Mouse (Mus musculus) heart, postnatal 36 days (tissue): ENCODE results near the gene Enpp3. TPM values are rescaled to one million over a fixed set of nuclear protein-coding genes. Genes with fewer than 3 reads are reported as not detected.

Source experiments
- DNase-seq, 2 experiments: peaks; one replicate each; pipeline ENCODE4 v3.0.0; 2021 to 2022
- intact Hi-C: fragments of 180-260 bp; cut with DNase I; formaldehyde crosslinking; loops from one replicate; pipeline ENCODE4 v1.15.1; 2025
- total RNA-seq, 2 experiments: library from RNA; stranded (reverse); gene quantifications; 2 replicates each; pipeline ENCODE4 v1.2.3; 2021

Gene Enpp3
- total RNA-seq, result 1 to 10 TPM; 3.3 to 4.4 TPM

DNA sequence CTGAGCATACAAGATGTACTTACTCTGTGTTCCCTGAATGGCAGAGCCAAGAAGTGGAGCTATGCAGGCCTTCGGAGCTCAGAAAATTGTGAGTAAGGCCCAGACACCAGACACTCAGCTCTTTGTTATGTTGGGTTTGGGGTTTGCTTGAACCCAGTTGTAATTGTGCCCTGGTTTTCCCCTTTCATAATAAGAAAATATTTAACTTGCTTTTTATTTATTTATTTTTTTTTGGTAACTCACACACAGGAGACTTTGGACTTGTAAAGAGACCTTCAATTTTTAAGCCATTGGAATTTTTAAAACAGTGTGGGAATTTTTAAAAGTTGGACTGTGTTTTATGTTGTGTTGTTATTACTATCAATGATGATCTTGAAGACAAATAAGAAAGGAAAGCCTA is at the start of gene Enpp3:
Gene Enpp3, minus strand, starts transcription at position 148 of the 400 bp plus-strand sequence.
- intact Hi-C loops, result no loop called here

DNA sequence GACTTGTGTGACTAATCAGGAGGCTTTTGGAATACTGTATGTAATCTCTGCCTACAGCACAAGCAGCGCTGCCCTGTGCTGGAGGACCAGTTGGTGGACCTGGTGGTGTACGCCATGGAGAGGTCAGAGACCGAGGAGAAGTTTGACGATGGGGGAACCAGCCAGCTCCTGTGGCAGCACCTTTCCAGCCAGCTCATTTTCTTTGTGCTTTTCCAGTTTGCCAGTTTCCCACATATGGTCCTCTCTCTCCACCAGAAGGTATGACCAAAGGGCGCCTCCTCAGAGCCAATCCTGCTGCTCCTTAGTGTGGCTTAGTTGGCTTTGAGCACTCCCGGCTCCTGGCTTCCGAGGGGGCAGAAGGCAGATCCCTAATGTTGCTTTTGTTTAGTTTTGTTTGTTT is 45.7 kb upstream of the Enpp3 start:
- no peak for DNase-seq
- intact Hi-C loops, result no loop called here

More for the DNA sequence above, at the start of gene Enpp3:
- DNase-seq, result no peak

DNA sequence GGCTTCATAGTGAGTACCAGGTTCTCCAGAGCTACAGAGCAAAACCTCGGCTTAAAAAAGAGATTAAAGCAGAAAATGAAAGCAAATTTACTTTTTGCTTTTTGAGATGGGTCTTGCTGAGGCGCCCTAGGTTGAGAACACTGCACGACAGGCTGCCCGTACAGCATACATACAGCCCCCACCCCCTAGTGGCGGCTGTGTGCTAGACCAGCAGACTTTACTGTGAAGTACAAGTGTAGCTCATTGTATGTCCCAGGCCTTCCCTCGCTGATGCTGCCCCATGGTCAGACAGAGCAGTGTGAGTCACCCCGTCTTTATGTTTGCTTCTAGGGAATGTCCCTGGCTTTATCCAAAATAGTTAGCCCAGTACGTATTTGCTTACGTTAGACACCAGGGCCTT is 43.4 kb upstream of the Enpp3 start:
- no peak for DNase-seq
- intact Hi-C loops, result no loop called here

DNA sequence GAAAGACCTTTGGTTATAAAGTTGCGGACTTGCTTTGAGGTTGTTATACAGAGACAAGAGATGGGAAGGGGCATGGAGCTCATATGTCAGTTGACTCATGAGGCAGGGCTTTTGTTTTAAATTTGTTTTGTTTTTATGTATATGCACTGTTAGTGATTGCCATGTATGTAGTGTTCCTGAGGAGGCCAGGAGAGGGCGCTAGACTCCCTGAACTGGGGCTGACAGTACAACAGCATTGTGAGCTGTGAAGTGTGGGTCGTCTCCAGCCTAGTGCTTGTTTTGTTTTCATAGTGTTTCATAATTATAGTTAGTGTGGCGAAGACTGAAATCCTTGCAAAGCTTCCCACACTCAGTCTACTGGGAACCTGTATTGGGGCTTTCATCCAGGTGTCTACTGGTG is 31.0 kb upstream of the Enpp3 start:
- intact Hi-C loops, result no loop called here

DNA sequence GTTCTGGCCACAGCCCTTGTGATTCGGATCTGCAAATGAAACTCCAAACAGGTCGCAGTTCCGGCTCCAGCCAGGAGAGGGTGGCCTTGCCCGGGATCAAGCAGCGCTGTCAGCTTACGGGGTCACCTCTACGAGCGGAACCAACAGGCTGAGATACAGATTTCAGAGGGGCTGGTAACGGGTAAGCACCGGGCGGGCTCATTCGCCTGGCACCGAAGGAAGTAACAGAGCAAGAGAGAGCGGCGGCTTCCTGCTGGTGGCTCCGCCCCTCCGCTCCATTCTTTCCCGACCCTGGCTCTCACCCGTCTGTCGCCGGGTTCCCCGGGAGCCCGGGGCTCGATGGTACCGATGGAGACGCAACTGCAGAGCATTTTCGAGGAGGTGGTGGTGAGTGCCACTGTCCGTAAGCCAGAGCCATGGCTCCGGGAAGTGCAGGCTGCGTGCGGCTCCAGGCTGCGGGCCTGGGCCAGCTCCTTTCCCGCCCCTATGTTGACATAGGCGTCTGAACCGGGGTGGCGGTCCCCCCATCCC is 27.2 kb upstream of the Enpp3 start, which contains the start of gene Med23:
Gene Med23, plus strand, starts transcription at position 227 of the 531 bp plus-strand sequence.
- peak; percentile 97 to 99 for DNase-seq
- intact Hi-C loops, result loop anchor here (1.0 to 5.0 kb wide), 2 partner anchors 73 to 349 kb away; no protein-coding TSS in a partner anchor

More for the DNA sequence above, 31.0 kb upstream of the Enpp3 start:
- DNase-seq, result no peak

DNA sequence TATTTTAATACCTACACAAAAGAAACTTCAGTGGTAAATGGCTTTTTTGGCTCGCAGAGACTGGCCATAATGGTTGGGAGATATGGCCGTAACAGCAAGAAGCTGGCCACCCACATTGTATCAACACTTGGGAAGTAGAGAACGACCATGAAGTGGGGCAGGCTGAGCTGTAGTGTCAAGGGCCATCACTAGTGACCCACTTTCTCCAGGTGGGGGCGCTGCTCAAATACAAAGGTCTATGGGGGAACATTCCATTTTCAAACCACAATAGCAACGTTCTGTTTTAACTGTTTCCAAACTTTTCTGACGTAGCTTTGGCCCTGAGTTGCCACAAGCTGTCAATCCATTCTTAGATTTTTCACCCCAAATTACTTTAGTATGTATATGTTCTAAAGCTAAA is 21.8 kb upstream of the Enpp3 start:
- no peak for DNase-seq
- intact Hi-C loops, result no loop called here

DNA sequence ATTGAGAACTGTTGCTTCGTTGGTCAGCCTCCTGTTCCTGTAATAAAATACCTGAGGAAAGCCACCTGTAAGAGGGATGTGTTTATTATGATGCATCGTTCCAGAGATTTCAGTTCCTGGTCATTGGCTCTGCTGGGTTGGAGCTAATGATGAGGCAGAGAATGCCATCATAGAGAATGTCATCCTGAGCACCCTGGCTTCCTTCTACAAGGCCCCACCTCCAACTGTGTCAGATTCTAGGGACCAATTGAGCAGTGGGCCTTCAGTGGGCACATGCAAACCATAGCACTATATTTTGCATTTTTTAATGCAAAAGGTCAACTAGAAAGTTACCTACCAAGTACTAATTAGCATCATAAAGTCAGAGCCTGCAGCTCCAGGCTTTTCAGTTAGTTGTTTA is 20.5 kb upstream of the Enpp3 start:
- intact Hi-C loops, result no loop called here
- DNase-seq, result no peak

DNA sequence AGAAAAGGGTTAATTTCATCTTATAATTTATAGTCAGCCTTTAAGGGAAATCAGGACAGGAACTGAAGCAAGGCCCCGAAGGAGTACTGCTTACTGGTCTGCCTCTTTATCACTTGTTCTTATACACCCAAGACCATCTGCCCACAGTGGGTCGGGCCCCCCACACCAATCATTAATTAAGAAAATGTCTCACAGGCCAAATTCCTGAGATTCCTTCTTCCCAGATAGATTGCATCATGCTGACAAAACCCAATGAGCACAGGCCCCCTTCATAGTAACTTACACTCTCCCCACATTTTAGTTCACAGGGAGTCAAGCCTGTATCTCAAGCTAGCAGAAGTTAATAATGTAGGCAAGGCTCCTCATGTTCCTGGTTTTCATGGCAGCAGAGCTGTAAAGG is 625 bp downstream of the Enpp3 start:
- intact Hi-C loops, result no loop called here
- DNase-seq, result no peak

DNA sequence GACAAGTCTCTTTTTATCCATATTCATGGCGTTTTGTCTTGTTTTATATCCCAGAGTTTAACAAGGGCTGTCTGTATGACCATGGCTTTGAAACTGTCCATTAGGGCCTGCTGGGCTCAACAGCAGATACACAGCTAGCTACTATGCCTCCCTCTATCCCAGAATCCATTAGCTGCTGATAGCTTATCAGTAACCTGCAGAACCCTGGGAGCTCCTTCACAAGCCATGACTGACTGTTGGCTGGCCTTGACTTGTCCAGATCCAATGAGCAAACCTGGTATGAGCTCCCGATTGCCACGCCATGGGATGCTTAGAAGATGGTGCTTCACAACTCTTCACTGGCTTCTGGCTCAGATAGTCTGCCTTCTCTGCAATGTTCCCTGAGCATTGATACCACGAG is 1.8 kb downstream of the Enpp3 start:
- no peak for DNase-seq
- intact Hi-C loops, result no loop called here

DNA sequence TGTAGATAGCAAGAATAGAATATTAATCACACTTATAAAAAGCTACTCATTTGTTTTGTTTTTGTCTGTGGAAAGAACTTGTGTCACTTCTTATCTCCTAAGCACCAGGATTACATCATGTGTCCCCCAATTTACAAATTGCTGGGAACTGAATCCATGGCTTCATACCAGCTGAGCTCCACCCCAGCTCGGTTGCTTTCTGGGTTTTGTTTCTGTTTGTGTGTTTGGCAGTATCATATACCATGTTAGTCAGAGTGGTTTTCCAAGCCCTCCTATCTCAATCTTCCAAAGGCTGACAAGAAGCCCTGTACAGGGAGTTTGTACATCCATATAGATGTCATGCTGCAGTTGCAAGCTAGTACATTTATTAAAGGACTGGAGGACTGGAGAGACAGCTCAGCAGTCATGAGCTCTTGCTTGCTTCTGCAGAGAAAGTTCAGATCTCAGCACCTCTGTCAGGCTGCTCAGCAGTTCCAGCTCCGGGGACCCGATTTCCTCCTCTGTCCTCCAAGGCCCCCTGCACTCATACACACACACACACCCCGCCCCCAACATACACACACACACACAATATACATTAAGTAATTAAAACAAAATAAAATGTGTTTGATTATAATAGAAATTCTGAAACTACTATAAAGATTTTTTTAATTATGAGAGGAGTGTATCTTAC is 6.1 kb downstream of the Enpp3 start:
- intact Hi-C loops, result no loop called here
- peak in 1 of 2 experiments; percentile 18 for DNase-seq

DNA sequence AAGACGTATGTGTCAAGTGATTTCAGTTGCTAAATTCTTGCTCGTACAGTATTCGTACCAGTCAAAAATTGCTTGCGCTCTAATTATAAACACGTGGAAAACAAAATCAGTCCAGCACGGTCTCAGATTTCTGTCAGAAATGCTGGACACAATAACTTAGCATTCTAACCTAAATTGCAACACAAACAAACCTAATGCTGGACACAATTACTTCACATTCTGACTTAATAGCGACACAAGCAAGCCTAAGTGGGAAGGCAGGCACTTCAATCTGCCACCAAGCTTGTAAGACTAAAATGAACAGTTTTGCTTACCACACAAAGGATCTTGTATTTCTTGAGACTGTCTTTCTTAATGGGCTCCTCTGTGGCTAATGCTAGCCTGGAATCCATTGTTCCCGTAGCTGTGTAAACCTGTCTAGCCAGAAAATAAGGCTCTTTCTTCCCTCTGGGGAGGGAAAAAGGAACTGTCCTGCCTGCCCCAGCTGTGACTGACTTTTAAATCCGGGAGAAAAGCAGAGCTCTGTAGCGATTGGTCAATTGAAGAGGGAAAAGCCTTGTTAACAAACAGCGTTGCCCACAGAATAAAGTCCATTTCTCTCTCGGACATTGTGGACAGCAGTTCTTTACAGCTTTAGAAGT is 6.8 kb downstream of the Enpp3 start:
- intact Hi-C loops, result no loop called here
- DNase-seq, result peak in 1 of 2 experiments; percentile 25

DNA sequence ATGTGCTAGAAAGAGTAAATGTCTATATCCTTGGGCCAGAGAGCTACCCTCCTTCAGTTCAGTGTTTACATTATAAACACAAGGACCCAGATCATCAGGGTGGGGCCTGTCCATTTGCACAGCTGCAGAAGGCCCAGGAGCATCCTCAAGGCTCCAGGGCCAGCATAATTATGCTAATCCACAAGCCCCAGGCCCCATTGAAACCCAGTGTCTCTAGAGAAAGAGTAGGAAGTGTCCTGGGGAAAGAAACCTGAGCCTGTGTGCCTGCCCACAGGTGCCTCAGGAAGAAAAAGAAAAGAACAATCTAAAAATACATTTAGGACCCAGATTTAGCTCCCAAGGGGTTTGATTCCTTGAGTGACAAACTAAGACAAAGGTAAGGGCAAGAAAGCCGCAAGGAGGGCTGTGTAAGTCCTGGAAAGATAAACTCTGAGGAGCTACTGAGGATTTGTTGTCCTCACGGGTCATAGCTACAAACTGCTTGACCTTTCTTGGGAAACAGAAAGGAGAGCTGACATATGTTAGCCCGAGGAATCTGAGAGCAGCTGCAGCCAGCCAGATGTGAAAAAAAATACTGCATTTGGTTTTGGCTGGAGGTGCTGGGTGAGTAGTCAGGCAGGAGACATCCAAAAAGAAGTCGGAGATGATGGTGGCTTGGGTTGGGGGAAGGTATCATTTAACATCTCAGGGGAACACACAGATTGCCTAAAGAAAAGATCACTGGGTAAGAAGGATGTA is 7.8 kb downstream of the Enpp3 start:
- intact Hi-C loops, result no loop called here
- no peak for DNase-seq

DNA sequence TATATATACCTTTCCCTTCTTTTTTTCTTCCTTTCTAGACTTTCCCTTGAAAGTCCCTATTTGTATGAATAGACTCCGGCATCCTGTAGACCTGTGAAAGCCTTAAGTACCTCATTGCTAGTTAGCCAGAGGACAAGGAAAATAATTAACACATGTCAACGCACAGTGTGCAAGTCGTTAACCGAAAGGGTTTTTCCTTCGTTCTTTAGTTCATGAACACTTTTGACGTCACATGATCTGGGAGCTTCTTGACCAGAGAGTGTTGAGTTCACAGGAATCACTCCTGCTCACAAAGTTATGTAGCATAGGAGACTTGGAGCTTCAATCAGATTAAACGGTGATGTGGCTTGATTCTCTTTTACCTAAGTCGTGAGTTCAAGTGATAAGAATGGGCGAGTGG is 10.3 kb downstream of the Enpp3 start:
- DNase-seq, result no peak

DNA sequence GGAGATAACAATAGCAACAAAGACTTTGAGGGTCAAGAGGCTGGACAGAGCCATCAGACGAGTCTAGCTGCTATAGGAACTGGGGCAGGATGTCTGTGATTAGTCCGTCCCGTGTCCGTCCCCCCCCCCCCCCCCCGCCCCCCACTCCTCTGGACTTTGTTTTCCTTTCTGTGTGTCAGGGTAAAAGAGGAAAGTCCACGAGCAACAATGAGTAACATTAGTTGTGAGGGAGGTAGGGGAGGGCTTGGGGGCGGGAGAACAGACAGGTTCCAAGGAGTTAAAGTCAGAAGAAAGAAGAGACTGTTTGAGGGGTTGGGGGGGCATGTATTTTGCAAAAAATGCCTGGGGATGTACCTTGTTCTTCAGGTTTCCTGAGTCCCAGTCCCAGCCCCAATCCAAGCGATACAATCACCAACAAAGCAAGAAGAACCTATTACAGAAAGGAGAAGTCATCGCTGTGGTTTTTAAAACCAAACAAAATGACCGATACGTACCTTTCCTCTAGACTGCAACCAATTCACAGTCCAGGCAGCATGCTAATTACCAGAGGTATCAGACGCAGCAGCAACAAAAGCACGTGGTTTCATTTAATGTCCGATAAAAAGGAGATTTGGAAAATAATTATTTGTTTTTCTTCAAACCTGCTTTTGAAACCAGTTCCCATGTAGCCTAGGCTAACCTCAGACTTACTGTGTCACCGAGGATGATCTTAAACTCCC is 11.1 kb downstream of the Enpp3 start:
- intact Hi-C loops, result no loop called here
- no peak for DNase-seq

More for the DNA sequence above, 10.3 kb downstream of the Enpp3 start:
- intact Hi-C loops, result no loop called here

DNA sequence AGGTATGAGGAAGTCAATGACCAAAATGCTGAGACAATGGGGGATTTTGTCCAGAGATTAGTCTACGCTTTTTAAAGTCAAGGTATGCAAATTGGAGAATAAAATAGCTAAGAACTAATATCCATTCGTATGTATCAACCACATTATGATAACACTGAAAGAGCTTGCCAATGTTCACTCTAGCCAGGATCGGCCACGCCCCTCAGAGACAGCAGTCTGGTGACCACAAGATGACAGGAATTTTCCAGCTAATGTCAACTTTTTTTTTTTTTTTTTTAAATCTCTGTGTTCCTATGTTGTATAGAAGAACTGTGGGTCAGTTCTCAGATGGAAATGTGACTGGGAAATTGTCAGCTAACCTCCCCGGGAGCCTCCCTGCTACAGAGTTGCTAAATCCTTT is 12.2 kb downstream of the Enpp3 start:
- DNase-seq, result no peak
- intact Hi-C loops, result no loop called here

DNA sequence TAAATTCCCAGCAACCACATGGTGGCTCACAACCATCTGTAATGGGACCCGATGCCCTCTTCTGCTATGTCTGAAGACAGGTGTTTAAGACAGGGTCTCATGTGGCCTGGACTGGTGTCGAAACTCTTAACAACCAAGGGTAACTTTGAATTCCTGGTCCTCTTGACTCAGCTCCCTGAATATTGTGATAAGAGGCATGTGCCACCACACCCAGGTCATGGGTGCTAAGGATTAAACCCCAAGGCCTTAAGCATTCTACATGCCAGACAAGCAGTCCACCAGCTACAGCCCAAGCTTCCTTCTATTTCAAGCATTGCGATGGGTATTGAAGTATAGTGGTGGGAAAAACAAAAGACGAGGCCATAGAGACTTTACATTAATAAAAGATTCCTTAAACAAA is 14.5 kb downstream of the Enpp3 start:
- DNase-seq, result no peak
- intact Hi-C loops, result no loop called here

DNA sequence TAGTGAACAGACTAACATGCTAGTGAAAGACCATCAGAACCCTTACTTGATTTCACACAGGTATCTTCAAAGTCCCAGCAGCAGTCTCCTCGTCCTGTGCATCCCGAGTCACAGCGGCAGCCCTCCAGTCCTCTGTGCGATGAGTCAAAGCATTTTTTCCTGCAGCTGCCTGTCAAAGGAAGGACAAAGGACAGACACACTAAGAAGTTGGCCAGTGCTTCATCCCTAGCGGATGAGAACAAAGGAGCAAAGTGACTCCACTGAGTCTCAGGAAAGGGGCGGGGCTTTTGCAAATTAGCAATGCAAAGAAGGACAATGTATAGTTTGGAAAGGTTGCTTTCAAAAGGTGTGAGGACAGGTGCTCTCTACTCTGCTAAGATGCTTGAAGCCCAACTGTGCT is 16.5 kb downstream of the Enpp3 start:
- intact Hi-C loops, result no loop called here

DNA sequence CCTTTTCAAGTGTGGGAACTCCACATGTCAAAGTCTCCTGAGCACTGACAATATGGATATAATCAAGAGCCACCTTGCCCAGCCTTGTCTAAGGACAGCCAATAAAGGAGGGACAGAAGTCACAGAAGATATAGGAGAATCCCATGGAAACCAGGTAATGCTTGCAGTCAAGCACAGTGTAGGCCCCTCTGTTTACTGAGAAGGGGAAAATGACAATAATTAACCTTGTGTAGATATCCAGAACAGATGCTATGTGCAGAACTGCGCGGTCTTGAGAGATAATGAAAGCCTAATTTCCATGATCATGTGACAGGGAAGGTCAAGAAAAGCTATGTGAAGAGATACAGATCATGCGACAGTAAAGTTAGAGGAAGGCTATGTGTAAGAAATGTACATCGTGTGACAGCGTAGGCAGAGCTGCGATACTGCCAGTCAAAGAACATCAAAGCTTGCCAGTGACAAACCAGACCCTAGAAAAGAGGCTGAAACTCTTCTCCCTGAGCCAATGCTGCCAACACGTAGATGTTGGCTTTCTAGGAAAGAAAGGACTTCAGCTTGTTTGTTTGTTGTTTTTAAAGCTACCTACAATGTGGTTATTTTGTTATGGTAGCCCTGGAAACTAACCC is 17.1 kb downstream of the Enpp3 start:
- DNase-seq, result no peak
- intact Hi-C loops, result no loop called here

More for the DNA sequence above, 16.5 kb downstream of the Enpp3 start:
- DNase-seq, result no peak

DNA sequence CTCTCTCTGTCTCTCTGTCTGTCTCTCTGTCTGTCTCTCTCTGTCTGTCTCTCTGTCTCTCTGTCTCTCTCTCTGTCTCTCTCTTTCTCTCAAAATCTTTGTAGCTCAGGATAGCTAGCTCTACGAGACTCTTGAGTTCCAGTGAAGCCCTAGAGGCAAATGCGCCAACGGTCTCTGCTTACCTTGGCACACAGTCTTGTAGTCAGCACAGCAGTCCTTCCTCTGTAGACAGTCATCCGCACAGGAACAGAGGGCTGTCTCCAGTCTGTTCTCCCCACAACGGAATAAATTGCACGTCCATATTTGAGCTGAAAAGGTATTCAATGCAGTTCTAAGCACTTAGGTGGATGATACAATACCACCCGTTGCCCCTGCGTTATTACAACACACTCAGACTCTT is 18.0 kb downstream of the Enpp3 start:
- intact Hi-C loops, result no loop called here
- DNase-seq, result no peak
